Mouse (Mus musculus) right cerebral cortex, postnatal 4 days (tissue): Measurements from ENCODE around the gene Ap5b1.

Experiments
- DNase-seq: peaks from one replicate; pipeline ENCODE4 v3.0.0-alpha.2; 2022

The Ap5b1 gene

GRCm38 (mm10) chr19:5612762-5613411, 45.1 kb downstream of the Ap5b1 start:
- no peak for DNase-seq

- DNase-seq, result no peak
Measured at GRCm38 (mm10) chr19:5614953-5615352, 47.1 kb downstream of the Ap5b1 start.

DNA sequence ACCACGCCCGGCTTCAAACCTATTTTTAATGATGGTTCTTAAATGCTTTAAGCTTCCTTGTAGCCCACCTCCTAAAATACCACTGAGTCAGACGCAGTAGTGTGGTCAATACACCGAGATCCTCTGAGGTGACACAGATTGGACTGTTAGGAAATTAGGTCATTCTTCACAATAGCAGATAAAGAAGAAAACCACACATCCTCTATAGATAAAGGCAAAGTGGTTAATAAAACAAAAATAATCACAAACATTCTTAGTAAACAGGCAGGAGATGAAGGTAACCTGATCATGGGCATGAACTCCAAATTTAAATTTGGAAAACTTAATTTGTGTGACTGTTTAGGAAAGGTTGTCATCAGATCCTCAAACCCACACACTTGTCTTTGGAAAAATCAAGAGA, 52.2 kb downstream of the Ap5b1 start:
- DNase-seq, result no peak
